Mouse (Mus musculus): Measurements from ENCODE around the gene Retreg3. TPM values are rescaled to one million over a fixed set of nuclear protein-coding genes. Genes with fewer than 3 reads are reported as not detected.
"Not testable (repeated sequence)": the region's sequence is repeated elsewhere in the genome, so short reads cannot be mapped to it uniquely, and the experiment has no call there.

Gene Retreg3
- total RNA-seq, 2 experiments from 2014 or later = 29.7 to 31.6 TPM

GRCm38 (mm10) chr11:101149178-101150105 lies 29.7 kb upstream of the Retreg3 start:
- DNase-seq = peak; percentile 60 to 65

- DNase-seq = no peak
These were observed 29.1 kb upstream of the Retreg3 start for GRCm38 (mm10) chr11:101148751-101149150.

GRCm38 (mm10) chr11:101146377-101146776 lies 26.7 kb upstream of the Retreg3 start:
- no peak for DNase-seq

- DNase-seq = peak; percentile 37 to 49
These were observed 23.9 kb upstream of the Retreg3 start for GRCm38 (mm10) chr11:101143338-101144225.

- no peak for DNase-seq
These were observed 22.7 kb upstream of the Retreg3 start for GRCm38 (mm10) chr11:101142215-101142967.

GRCm38 (mm10) chr11:101141088-101141487 lies 21.4 kb upstream of the Retreg3 start:
- no peak for DNase-seq

GRCm38 (mm10) chr11:101140164-101140819 lies 20.6 kb upstream of the Retreg3 start:
- peak in 1 of 2 experiments; percentile 49 for DNase-seq

GRCm38 (mm10) chr11:101138536-101139181 lies 19.0 kb upstream of the Retreg3 start:
- DNase-seq = peak; percentile 18 to 36

- DNase-seq = no peak
These were observed 17.3 kb upstream of the Retreg3 start for GRCm38 (mm10) chr11:101137000-101137399.

- peak; percentile 23 to 28 for DNase-seq
These were observed 14.6 kb upstream of the Retreg3 start for GRCm38 (mm10) chr11:101134217-101134865.

- no peak for DNase-seq
These were observed 13.3 kb upstream of the Retreg3 start for GRCm38 (mm10) chr11:101133037-101133436.

- DNase-seq = no peak
These were observed 12.0 kb upstream of the Retreg3 start for GRCm38 (mm10) chr11:101131701-101132100.

- no peak for DNase-seq
These were observed 11.5 kb upstream of the Retreg3 start for GRCm38 (mm10) chr11:101131187-101131586.

- peak; percentile 75 to 87 for DNase-seq
These were observed 10.5 kb upstream of the Retreg3 start for GRCm38 (mm10) chr11:101130056-101130756.

GRCm38 (mm10) chr11:101128996-101129577 lies 9.4 kb upstream of the Retreg3 start:
- peak; percentile 35 to 42 for DNase-seq

GRCm38 (mm10) chr11:101127075-101127474 lies 7.4 kb upstream of the Retreg3 start:
- DNase-seq = no peak

GRCm38 (mm10) chr11:101125008-101125407 lies 5.3 kb upstream of the Retreg3 start:
- not testable (repeated sequence) for DNase-seq

- DNase-seq = not testable (repeated sequence)
These were observed 4.8 kb upstream of the Retreg3 start for GRCm38 (mm10) chr11:101124494-101124893.

GRCm38 (mm10) chr11:101120545-101121188 lies 974 bp upstream of the Retreg3 start:
- DNase-seq = peak in 1 of 2 experiments; percentile 11

Measured in heart, adult 18-20 months (tissue).